Mouse (Mus musculus) embryonic fibroblast, embryonic 13.5 days (primary cell): ENCODE data around the gene Lpar3. TPM values are rescaled to one million over a fixed set of nuclear protein-coding genes. Genes with fewer than 3 reads are reported as not detected.

Source experiments
- H3K27ac ChIP-seq: 2 replicates; pipeline ENCODE4 v1.5.1; 2012; ENCODE audit warnings: low read length, control low read depth, inconsistent platforms; ENCODE audit not compliant: insufficient read depth
- H3K4me1 ChIP-seq: 2 replicates; pipeline ENCODE4 v1.6.1; 2011; ENCODE audit warnings: low read length; ENCODE audit not compliant: control insufficient read depth, insufficient read depth
- H3K4me3 ChIP-seq: 2 replicates; pipeline ENCODE4 v1.5.1; 2011; ENCODE audit warnings: mild to moderate bottlenecking, control low read depth, low read length; ENCODE audit not compliant: insufficient read depth
- CTCF ChIP-seq: IDR thresholded peaks from 2 replicates; pipeline ENCODE4 v1.5.1; 2011; ENCODE audit warnings: mild to moderate bottlenecking, control low read depth, low read length, moderate library complexity, borderline replicate concordance; ENCODE audit not compliant: insufficient read depth
- POLR2A ChIP-seq: IDR thresholded peaks from 2 replicates; pipeline ENCODE4 v1.6.1; 2011; ENCODE audit warnings: low read depth, mild to moderate bottlenecking, control low read depth, low read length, moderate library complexity
- polyA plus RNA-seq: library from polyadenylated mRNA; stranded (reverse); fragments of >200 nt; gene quantifications from 2 replicates; pipeline ENCODE4 v1.2.4, GENCODE M21; 2011; ENCODE audit warnings: low read depth; ENCODE audit not compliant: missing spikeins, insufficient read length

The Lpar3 gene
- polyA plus RNA-seq, 1 experiment: not detected

- H3K4me1 ChIP-seq: no peaks in the 10 kb centered on the region
- no peak overlapping the region for H3K4me3 ChIP-seq
- no peak overlapping the region for H3K27ac ChIP-seq
- no peak for TF ChIP-seq POLR2A
- TF ChIP-seq CTCF: no peak
Observed at GRCm38 (mm10) chr3:146228559-146229310, 8.0 kb downstream of the Lpar3 start.

GRCm38 (mm10) chr3:146232708-146233107 lies 11.9 kb downstream of the Lpar3 start:
- H3K4me3 ChIP-seq: no peak overlapping the region
- no peak for TF ChIP-seq POLR2A
- TF ChIP-seq CTCF: no peak
- H3K4me1 ChIP-seq: no peaks in the 10 kb centered on the region

GRCm38 (mm10) chr3:146233741-146234140 lies 13.0 kb downstream of the Lpar3 start:
- TF ChIP-seq POLR2A (no peak), CTCF (no peak)
- H3K4me3 ChIP-seq: no peak overlapping the region
- no peaks in the 10 kb centered on the region for H3K4me1 ChIP-seq
- H3K27ac ChIP-seq: no peak overlapping the region

More at GRCm38 (mm10) chr3:146232708-146233107, 11.9 kb downstream of the Lpar3 start:
- no peak overlapping the region for H3K27ac ChIP-seq

DNA sequence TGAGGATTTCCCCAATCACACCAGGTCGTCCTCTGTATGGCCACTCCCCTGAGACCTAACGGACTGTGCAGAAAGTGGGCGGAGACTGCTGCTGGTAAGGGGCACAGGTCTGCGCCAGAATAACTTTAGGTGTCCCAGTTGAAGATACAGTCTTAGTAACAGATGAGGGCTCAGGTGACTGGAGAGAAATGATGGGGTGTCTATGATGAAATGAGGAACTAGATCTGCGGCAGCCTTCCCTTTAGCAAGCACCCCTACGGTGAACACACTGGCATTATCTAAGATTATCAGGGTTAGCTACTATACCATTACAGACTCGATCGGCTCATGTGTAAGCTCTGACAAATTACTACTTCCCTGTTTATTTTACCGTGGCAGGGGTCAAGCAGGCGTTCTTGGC lies 13.8 kb downstream of the Lpar3 start:
- Histone ChIP-seq H3K27ac (no peak overlapping the region), H3K4me3 (no peak overlapping the region), H3K4me1 (no peaks in the 10 kb centered on the region)
- TF ChIP-seq CTCF (no peak), POLR2A (no peak)

GRCm38 (mm10) chr3:146236280-146236679 lies 15.5 kb downstream of the Lpar3 start:
- Histone ChIP-seq H3K4me1 (no peaks in the 10 kb centered on the region), H3K4me3 (no peak overlapping the region), H3K27ac (no peak overlapping the region)
- TF ChIP-seq POLR2A: no peak
- no peak for TF ChIP-seq CTCF

DNA sequence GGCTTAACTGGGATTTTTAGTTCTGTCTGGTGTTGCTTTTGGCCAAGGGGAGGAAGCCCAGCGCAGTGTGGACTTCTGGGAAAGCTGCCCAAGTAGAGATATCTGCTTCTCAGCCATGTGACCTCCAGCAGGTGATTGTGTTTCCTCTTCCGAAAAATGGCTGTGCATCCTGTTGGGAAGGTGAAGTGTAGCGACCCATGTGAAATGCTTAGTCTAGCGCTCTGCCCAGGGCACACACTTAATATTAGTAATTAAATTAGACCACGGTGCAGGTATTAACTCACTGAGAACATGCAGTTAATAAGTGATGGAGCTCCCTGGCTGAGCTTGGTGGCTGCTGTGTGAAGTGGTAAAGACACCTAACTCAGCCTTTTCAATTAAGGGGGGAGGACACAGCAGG lies 16.9 kb downstream of the Lpar3 start:
- H3K4me1 ChIP-seq: no peaks in the 10 kb centered on the region
- no peak overlapping the region for H3K4me3 ChIP-seq
- H3K27ac ChIP-seq: no peak overlapping the region
- no peak for TF ChIP-seq CTCF
- no peak for TF ChIP-seq POLR2A

- no peak overlapping the region for H3K27ac ChIP-seq
- peaks cover 9% of the 10 kb centered on the region for H3K4me1 ChIP-seq
- no peak overlapping the region for H3K4me3 ChIP-seq
- TF ChIP-seq CTCF: no peak
- TF ChIP-seq POLR2A: no peak
Observed at GRCm38 (mm10) chr3:146244630-146245029, 23.9 kb downstream of the Lpar3 start.

DNA sequence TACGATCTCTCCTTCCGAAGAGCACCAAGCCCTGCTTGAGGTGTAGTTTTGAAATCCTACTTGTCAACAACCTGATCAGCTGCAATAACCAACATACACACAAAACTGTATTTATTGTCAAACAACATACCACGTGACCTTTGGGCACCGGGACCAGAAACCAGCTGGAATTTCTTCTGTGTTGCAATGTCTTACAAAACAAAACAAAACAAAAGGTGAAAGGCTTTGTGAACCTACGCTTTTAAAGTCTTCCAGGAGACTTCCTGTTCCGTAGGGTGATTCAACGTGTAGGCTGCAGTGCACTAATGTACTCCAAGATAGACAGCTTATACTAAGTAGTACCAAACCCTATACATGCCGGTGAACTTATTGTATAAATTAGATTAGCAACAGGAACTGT lies 25.8 kb downstream of the Lpar3 start:
- H3K4me1 ChIP-seq: peaks cover 11% of the 10 kb centered on the region
- H3K4me3 ChIP-seq: no peak overlapping the region
- TF ChIP-seq CTCF (no peak), POLR2A (no peak)
- no peak overlapping the region for H3K27ac ChIP-seq

DNA sequence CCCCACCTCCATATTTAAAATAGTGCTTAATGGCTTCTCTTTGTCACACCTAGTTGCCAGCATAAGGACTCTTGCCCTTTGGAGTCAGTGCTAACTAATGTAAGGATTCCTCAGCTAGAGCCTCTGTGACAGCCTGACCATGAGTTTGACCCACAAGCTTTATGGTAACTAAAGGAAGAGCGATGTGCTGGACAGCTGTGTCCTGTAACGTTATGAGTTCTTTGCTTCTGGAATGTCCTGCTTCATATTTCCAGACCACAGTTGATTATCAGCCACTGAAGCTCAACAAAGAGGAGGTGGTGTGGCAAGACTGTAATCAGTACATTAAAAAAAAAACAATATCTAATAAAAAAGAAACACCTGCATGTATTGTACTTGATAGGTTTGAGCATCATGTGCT lies 26.2 kb downstream of the Lpar3 start:
- TF ChIP-seq POLR2A: no peak
- no peak for TF ChIP-seq CTCF
- H3K4me1 ChIP-seq: peaks cover 13% of the 10 kb centered on the region
- H3K4me3 ChIP-seq: no peak overlapping the region
- H3K27ac ChIP-seq: no peak overlapping the region

GRCm38 (mm10) chr3:146249895-146250294 lies 29.1 kb downstream of the Lpar3 start:
- no peak for TF ChIP-seq CTCF
- no peak for TF ChIP-seq POLR2A
- Histone ChIP-seq H3K4me1 (peaks cover 15% of the 10 kb centered on the region), H3K27ac (no peak overlapping the region), H3K4me3 (no peak overlapping the region)
